Mouse (Mus musculus) liver, embryonic 14.5 days (tissue): ENCODE measurements around the gene Fbxl16.

Experiments used
- CTCF ChIP-seq: IDR thresholded peaks from 2 replicates; pipeline ENCODE4 v1.5.1; 2016; ENCODE audit warnings: antibody characterized with exemption, low read depth, control low read depth
- EP300 ChIP-seq: IDR thresholded peaks from 2 replicates; pipeline ENCODE4 v1.6.1; 2016; ENCODE audit warnings: antibody characterized with exemption, low read depth

GRCm38 (mm10) chr17:25827546-25828222 is 18.8 kb downstream of the Fbxl16 start:
- TF ChIP-seq CTCF (no peak), EP300 (no peak)
